Mouse (Mus musculus): ENCODE data around the gene Tle3. TPM values are rescaled to one million over a fixed set of nuclear protein-coding genes. Genes with fewer than 3 reads are reported as not detected.
A peak's percentile ranks its signal among the peaks of the same experiment; 100 is the strongest.

The Tle3 gene
- total RNA-seq, 2 experiments from 2014 or later = 67.9 to 79.5 TPM

- no peak for DNase-seq (ENCODE audit: low spot score in 2 of 2)
- intact Hi-C loops (cut with DNase I) = no loop called here
Measured at GRCm38 (mm10) chr9:61349697-61350096, 22.5 kb upstream of the Tle3 start.

GRCm38 (mm10) chr9:61351164-61351563 lies 21.0 kb upstream of the Tle3 start:
- peak in 1 of 2 experiments; percentile 38 for DNase-seq (ENCODE audit: low spot score in 2 of 2)
- intact Hi-C loops (cut with DNase I) = no loop called here

- intact Hi-C loops (cut with DNase I) = no loop called here
- no peak for DNase-seq (ENCODE audit: low spot score in 2 of 2)
Measured at GRCm38 (mm10) chr9:61358933-61359332, 13.2 kb upstream of the Tle3 start.

GRCm38 (mm10) chr9:61359741-61360140 lies 12.4 kb upstream of the Tle3 start:
- DNase-seq (ENCODE audit: low spot score in 2 of 2) = no peak
- intact Hi-C loops (cut with DNase I) = no loop called here

- no peak for DNase-seq (ENCODE audit: low spot score in 2 of 2)
- intact Hi-C loops (cut with DNase I) = no loop called here
Measured at GRCm38 (mm10) chr9:61360163-61360562, 12.0 kb upstream of the Tle3 start.

- no peak for DNase-seq (ENCODE audit: low spot score in 2 of 2)
- intact Hi-C loops (cut with DNase I) = no loop called here
Measured at GRCm38 (mm10) chr9:61360727-61361631, 11.2 kb upstream of the Tle3 start.

- intact Hi-C loops (cut with DNase I) = no loop called here
- no peak for DNase-seq (ENCODE audit: low spot score in 2 of 2)
Measured at GRCm38 (mm10) chr9:61363194-61363593, 9.0 kb upstream of the Tle3 start.

GRCm38 (mm10) chr9:61366108-61366507 lies 6.1 kb upstream of the Tle3 start:
- intact Hi-C loops (cut with DNase I) = no loop called here
- no peak for DNase-seq (ENCODE audit: low spot score in 2 of 2)

- intact Hi-C loops (cut with DNase I) = no loop called here
- no peak for DNase-seq (ENCODE audit: low spot score in 2 of 2)
Measured at GRCm38 (mm10) chr9:61367156-61367555, 5.0 kb upstream of the Tle3 start.

GRCm38 (mm10) chr9:61367857-61368566 lies 4.2 kb upstream of the Tle3 start:
- DNase-seq (ENCODE audit: low spot score in 2 of 2) = no peak
- intact Hi-C loops (cut with DNase I) = no loop called here

GRCm38 (mm10) chr9:61368567-61369240 lies 3.5 kb upstream of the Tle3 start:
- DNase-seq (ENCODE audit: low spot score in 2 of 2) = no peak
- intact Hi-C loops (cut with DNase I) = no loop called here

- peak in 1 of 2 experiments; percentile 42 for DNase-seq (ENCODE audit: low spot score in 2 of 2)
- intact Hi-C loops (cut with DNase I) = loop anchor here (1.0 to 5.0 kb wide), 11 partner anchors 35 to 528 kb away; no protein-coding TSS in a partner anchor
Measured at GRCm38 (mm10) chr9:61369316-61370273, 2.6 kb upstream of the Tle3 start.

GRCm38 (mm10) chr9:61370454-61370888 lies 1.7 kb upstream of the Tle3 start:
- intact Hi-C loops (cut with DNase I) = loop anchor here (1.0 to 5.0 kb wide), 11 partner anchors 34 to 527 kb away; no protein-coding TSS in a partner anchor
- peak; percentile 100 for DNase-seq (ENCODE audit: low spot score in 2 of 2)

- intact Hi-C loops (cut with DNase I) = loop anchor here (1.0 to 5.0 kb wide), 11 partner anchors 34 to 526 kb away; no protein-coding TSS in a partner anchor
Measured at GRCm38 (mm10) chr9:61370889-61371754, 1.0 kb upstream of the Tle3 start.

GRCm38 (mm10) chr9:61372510-61372975 lies 377 bp downstream of the Tle3 start:
- no peak for DNase-seq (ENCODE audit: low spot score in 2 of 2)

More at GRCm38 (mm10) chr9:61370889-61371754, 1.0 kb upstream of the Tle3 start:
- peak; percentile 73 to 76 for DNase-seq (ENCODE audit: low spot score in 2 of 2)

GRCm38 (mm10) chr9:61372976-61373633 lies 939 bp downstream of the Tle3 start:
- intact Hi-C loops (cut with DNase I) = loop anchor here (2.0 to 5.0 kb wide), 6 partner anchors 184 to 524 kb away; no protein-coding TSS in a partner anchor
- DNase-seq (ENCODE audit: low spot score in 2 of 2) = peak in 1 of 2 experiments; percentile 54

More at GRCm38 (mm10) chr9:61372510-61372975, 377 bp downstream of the Tle3 start:
- intact Hi-C loops (cut with DNase I) = loop anchor here (2.0 to 5.0 kb wide), 6 partner anchors 184 to 525 kb away; no protein-coding TSS in a partner anchor

- DNase-seq (ENCODE audit: low spot score in 2 of 2) = no peak
- intact Hi-C loops (cut with DNase I) = loop anchor here (2.0 to 5.0 kb wide), 6 partner anchors 183 to 524 kb away; no protein-coding TSS in a partner anchor
Measured at GRCm38 (mm10) chr9:61373634-61373941, 1.4 kb downstream of the Tle3 start.
